Mouse (Mus musculus) activated CD4-positive, CD25-positive, alpha-beta regulatory T cell, adult 9 weeks (primary cell): ENCODE measurements around the gene Olfr1282. TPM values are rescaled to one million over a fixed set of nuclear protein-coding genes. Genes with fewer than 3 reads are reported as not detected.

ENCODE experiments used
- polyA plus RNA-seq: library from polyadenylated mRNA; unstranded; fragments of 100-300 nt; shearing (Covaris generic); gene quantifications from one replicate; pipeline ENCODE4 v1.2.1, GENCODE M21; 2017

The Olfr1282 gene
- not detected for polyA plus RNA-seq

GRCm38 (mm10) chr2:111335976-111336375 is at the start of gene Olfr1282:
TSS of gene Olfr1282 (minus strand) at chr2:111336076.

GRCm38 (mm10) chr2:111375222-111375621 is 39.3 kb upstream of the Olfr1282 start, which contains the start of gene Olfr1284:
TSS of gene Olfr1284 (plus strand) at chr2:111375522.

DNA sequence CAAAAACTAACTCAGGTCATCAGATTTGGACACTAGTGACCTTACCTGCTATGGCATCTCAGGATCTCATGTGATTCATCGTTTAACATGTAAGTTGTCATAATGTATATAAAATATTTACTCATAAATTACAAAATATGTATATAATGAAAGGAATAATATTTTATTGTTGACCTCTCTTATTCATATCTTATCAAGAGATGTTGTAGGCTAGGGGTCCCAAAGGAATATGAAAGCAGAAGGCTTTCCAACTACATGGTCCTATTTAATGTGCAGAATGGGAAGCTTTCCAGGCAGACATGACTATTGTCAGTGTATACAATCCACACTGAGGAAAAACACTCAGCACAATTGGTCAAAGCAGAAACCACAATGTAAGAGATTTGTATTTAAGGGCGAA is 30.6 kb upstream of the Olfr1282 start, which contains the start of gene Olfr1283:
Gene Olfr1283, plus strand, starts transcription at position 301 of the 400 bp plus-strand sequence.

GRCm38 (mm10) chr2:111326220-111326619 is 9.7 kb downstream of the Olfr1282 start, which contains the start of gene Olfr1281:
TSS of gene Olfr1281 (plus strand) at chr2:111326520.

GRCm38 (mm10) chr2:111313717-111314116 is 22.2 kb downstream of the Olfr1282 start, which contains the start of gene Olfr1280:
TSS of gene Olfr1280 (plus strand) at chr2:111314017.

GRCm38 (mm10) chr2:111300374-111300773 is 35.5 kb downstream of the Olfr1282 start, which contains the start of gene Olfr1279:
TSS of gene Olfr1279 (plus strand) at chr2:111300635.

DNA sequence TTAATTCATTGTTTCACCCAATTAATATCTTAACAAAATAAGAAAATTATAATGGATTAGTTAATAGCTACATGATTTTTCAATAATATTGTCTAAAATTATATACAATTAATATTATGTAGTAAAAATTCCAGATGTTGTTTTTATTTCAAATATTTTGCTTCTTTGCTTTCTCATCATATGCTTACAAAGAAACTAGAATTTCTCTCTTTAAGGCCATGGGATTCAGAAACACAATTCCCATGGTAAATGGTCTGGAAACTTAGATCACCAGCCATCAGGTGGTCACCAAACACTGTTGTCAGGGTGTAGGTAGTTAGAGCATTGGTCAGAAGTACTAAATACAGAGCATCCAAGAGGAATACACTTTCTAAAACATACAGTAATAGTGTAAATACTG is 46.0 kb downstream of the Olfr1282 start, which contains the start of gene Olfr1278:
Gene Olfr1278, plus strand, starts transcription at position 301 of the 400 bp plus-strand sequence.

Other genes with a start within 250 kb of the Olfr1282 start
- gene Gm13941, start 230.1 kb downstream of the Olfr1282 start, polyA plus RNA-seq: not detected
- gene Gm15130, start 183.1 kb downstream of the Olfr1282 start, polyA plus RNA-seq: not detected
- not detected for gene 4930430A15Rik, start 106.5 kb downstream of the Olfr1282 start, polyA plus RNA-seq
- gene Olfr1275, start 100.8 kb downstream of the Olfr1282 start, polyA plus RNA-seq: not detected
- gene Olfr1276, start 81.6 kb downstream of the Olfr1282 start, polyA plus RNA-seq: not detected
- not detected for gene Olfr1277, start 62.0 kb downstream of the Olfr1282 start, polyA plus RNA-seq
- not detected for gene Olfr1278, start 45.9 kb downstream of the Olfr1282 start, polyA plus RNA-seq
- gene Olfr1279, start 35.4 kb downstream of the Olfr1282 start, polyA plus RNA-seq: not detected
- not detected for gene Olfr1280, start 22.1 kb downstream of the Olfr1282 start, polyA plus RNA-seq
- gene Olfr1281, start 9.6 kb downstream of the Olfr1282 start, polyA plus RNA-seq: not detected
- gene Olfr1283, start 30.7 kb upstream of the Olfr1282 start, polyA plus RNA-seq: not detected
- gene Olfr1284, start 39.4 kb upstream of the Olfr1282 start, polyA plus RNA-seq: not detected
- not detected for gene Olfr1286, start 87.0 kb upstream of the Olfr1282 start, polyA plus RNA-seq
- not detected for gene Olfr1287, start 113.1 kb upstream of the Olfr1282 start, polyA plus RNA-seq
- gene Olfr1288, start 138.0 kb upstream of the Olfr1282 start, polyA plus RNA-seq: not detected
- not detected for gene Olfr1289, start 144.7 kb upstream of the Olfr1282 start, polyA plus RNA-seq
- not detected for gene Olfr1290, start 157.8 kb upstream of the Olfr1282 start, polyA plus RNA-seq
- gene Olfr1291-ps1, start 161.1 kb upstream of the Olfr1282 start, polyA plus RNA-seq: not detected
- gene Olfr1293-ps, start 189.1 kb upstream of the Olfr1282 start, polyA plus RNA-seq: not detected
- gene Olfr1294, start 204.2 kb upstream of the Olfr1282 start, polyA plus RNA-seq: not detected
- gene Olfr1295, start 233.6 kb upstream of the Olfr1282 start, polyA plus RNA-seq: not detected